Mouse (Mus musculus): Measurements from ENCODE around the gene Rpgrip1l.
A peak's percentile ranks its signal among the peaks of the same experiment; 100 is the strongest.

The Rpgrip1l gene

GRCm38 (mm10) chr8:91312835-91313832, at the start of gene Rpgrip1l, which contains the start of gene Fto:
Rpgrip1l (minus strand) TSS chr8:91313262.
Fto (plus strand) TSS chr8:91313525.
- peak; percentile 98 for DNase-seq (ENCODE audit: low spot score)

GRCm38 (mm10) chr8:91360644-91361357, 47.7 kb upstream of the Rpgrip1l start:
- DNase-seq (ENCODE audit: low spot score): no peak

GRCm38 (mm10) chr8:91359511-91359910, 46.4 kb upstream of the Rpgrip1l start:
- DNase-seq (ENCODE audit: low spot score): no peak

GRCm38 (mm10) chr8:91358016-91358415, 45.0 kb upstream of the Rpgrip1l start:
- no peak for DNase-seq (ENCODE audit: low spot score)

- DNase-seq (ENCODE audit: low spot score): no peak
Measured at GRCm38 (mm10) chr8:91357493-91358014, 44.5 kb upstream of the Rpgrip1l start.

GRCm38 (mm10) chr8:91355956-91356699, 43.1 kb upstream of the Rpgrip1l start:
- DNase-seq (ENCODE audit: low spot score): no peak

GRCm38 (mm10) chr8:91355301-91355905, 42.3 kb upstream of the Rpgrip1l start:
- DNase-seq (ENCODE audit: low spot score): no peak

GRCm38 (mm10) chr8:91353907-91354306, 40.8 kb upstream of the Rpgrip1l start:
- DNase-seq (ENCODE audit: low spot score): no peak

GRCm38 (mm10) chr8:91353062-91353461, 40.0 kb upstream of the Rpgrip1l start:
- no peak for DNase-seq (ENCODE audit: low spot score)

GRCm38 (mm10) chr8:91352598-91352997, 39.5 kb upstream of the Rpgrip1l start:
- no peak for DNase-seq (ENCODE audit: low spot score)

GRCm38 (mm10) chr8:91350628-91351027, 37.6 kb upstream of the Rpgrip1l start:
- DNase-seq (ENCODE audit: low spot score): peak; percentile 29

GRCm38 (mm10) chr8:91349816-91350215, 36.8 kb upstream of the Rpgrip1l start:
- DNase-seq (ENCODE audit: low spot score): no peak

- no peak for DNase-seq (ENCODE audit: low spot score)
Measured at GRCm38 (mm10) chr8:91347595-91347994, 34.5 kb upstream of the Rpgrip1l start.

GRCm38 (mm10) chr8:91347146-91347545, 34.1 kb upstream of the Rpgrip1l start:
- DNase-seq (ENCODE audit: low spot score): no peak

GRCm38 (mm10) chr8:91344659-91345058, 31.6 kb upstream of the Rpgrip1l start:
- no peak for DNase-seq (ENCODE audit: low spot score)

GRCm38 (mm10) chr8:91342798-91343197, 29.7 kb upstream of the Rpgrip1l start:
- no peak for DNase-seq (ENCODE audit: low spot score)

GRCm38 (mm10) chr8:91342196-91342595, 29.1 kb upstream of the Rpgrip1l start:
- no peak for DNase-seq (ENCODE audit: low spot score)

GRCm38 (mm10) chr8:91340746-91341145, 27.7 kb upstream of the Rpgrip1l start:
- DNase-seq (ENCODE audit: low spot score): no peak

- DNase-seq (ENCODE audit: low spot score): no peak
Measured at GRCm38 (mm10) chr8:91339651-91340050, 26.6 kb upstream of the Rpgrip1l start.

- no peak for DNase-seq (ENCODE audit: low spot score)
Measured at GRCm38 (mm10) chr8:91338389-91339154, 25.5 kb upstream of the Rpgrip1l start.

- no peak for DNase-seq (ENCODE audit: low spot score)
Measured at GRCm38 (mm10) chr8:91329461-91329850, 16.4 kb upstream of the Rpgrip1l start.
